Mouse (Mus musculus) liver, embryonic 14.5 days (tissue): Measurements from ENCODE around the gene Dicer1.

Experiments used
- CTCF ChIP-seq: IDR thresholded peaks from 2 replicates; pipeline ENCODE4 v1.5.1; 2016; ENCODE audit warnings: antibody characterized with exemption, low read depth, control low read depth
- EP300 ChIP-seq: IDR thresholded peaks from 2 replicates; pipeline ENCODE4 v1.6.1; 2016; ENCODE audit warnings: antibody characterized with exemption, low read depth

GRCm38 (mm10) chr12:104692864-104693263, 58.9 kb downstream of the Dicer1 start:
- TF ChIP-seq CTCF, result no peak
- no peak for TF ChIP-seq EP300
